Mouse (Mus musculus) bone marrow, adult 2 months (tissue): ENCODE results near the gene Hnrnpa3. TPM values are rescaled to one million over a fixed set of nuclear protein-coding genes. Genes with fewer than 3 reads are reported as not detected.
"Not testable (repeated sequence)": the region's sequence is repeated elsewhere in the genome, so short reads cannot be mapped to it uniquely, and the experiment has no call there.

ENCODE experiments used
- H3K27ac ChIP-seq: fragments of 200-500 bp; 2 replicates; pipeline ENCODE4 v1.5.1; 2012; ENCODE audit warnings: low read depth, mild to moderate bottlenecking, control low read depth, inconsistent platforms, low read length; ENCODE audit not compliant: control insufficient read depth, poor library complexity, insufficient read depth
- H3K4me1 ChIP-seq: fragments of 200-500 bp; 2 replicates; pipeline ENCODE4 v1.6.1; 2011; ENCODE audit warnings: low read length; ENCODE audit not compliant: control insufficient read depth, insufficient read depth
- H3K4me3 ChIP-seq: fragments of 200-500 bp; replicated peaks from 2 replicates; pipeline ENCODE3; 2011; ENCODE audit warnings: mild to moderate bottlenecking, low read depth, low read length, control low read depth; ENCODE audit not compliant: control insufficient read depth
- CTCF ChIP-seq: fragments of 200-500 bp; IDR thresholded peaks from 2 replicates; pipeline ENCODE4 v1.5.1; 2011; ENCODE audit warnings: low read length, control low read depth; ENCODE audit not compliant: control insufficient read depth, insufficient read depth
- POLR2A ChIP-seq: fragments of 200-500 bp; IDR thresholded peaks from 2 replicates; pipeline ENCODE4 v1.6.1; 2011; ENCODE audit warnings: low read depth, mild to moderate bottlenecking, control low read depth, low read length, borderline replicate concordance; ENCODE audit not compliant: control insufficient read depth
- WGBS: fragments of 180-500 bp; shearing (Covaris S2); methylation state at CpG from one replicate; pipeline ENCODE4 v1.1.7; 2018; 5-methylcytosine and 5-hydroxymethylcytosine counted together
- polyA plus RNA-seq: library from polyadenylated mRNA; stranded (reverse); fragments of >200 nt; gene quantifications from 2 replicates; pipeline ENCODE4 v1.2.4, GENCODE M21; 2011; ENCODE audit warnings: low replicate concordance; ENCODE audit not compliant: missing spikeins, insufficient read depth, insufficient read length

Gene Hnrnpa3
- polyA plus RNA-seq, 1 experiment, result 408 TPM

GRCm38 (mm10) chr2:75689482-75690158 is 30.6 kb downstream of the Hnrnpa3 start:
- H3K4me1 ChIP-seq, result peaks cover 4% of the 10 kb centered on the region; the same call in 1 of the 2 replicates
- H3K4me3 ChIP-seq, result no peak overlapping the region
- WGBS, result 79% methylated on average over 10 of the region's 10 CpGs
- TF ChIP-seq CTCF, result no peak
- no peak for TF ChIP-seq POLR2A
- peak overlapping the region; percentile 24; the same call in 1 of the 2 replicates for H3K27ac ChIP-seq

GRCm38 (mm10) chr2:75690656-75691055 is 31.6 kb downstream of the Hnrnpa3 start:
- no peak overlapping the region for H3K4me3 ChIP-seq
- WGBS, result 74% methylated on average over 4 of the region's 4 CpGs
- H3K4me1 ChIP-seq, result peaks cover 4% of the 10 kb centered on the region; the same call in 1 of the 2 replicates
- TF ChIP-seq CTCF (no peak), POLR2A (no peak)
- no peak overlapping the region for H3K27ac ChIP-seq

- Histone ChIP-seq H3K27ac (no peak overlapping the region), H3K4me1 (peaks cover 3% of the 10 kb centered on the region; the same call in 1 of the 2 replicates), H3K4me3 (no peak overlapping the region)
- TF ChIP-seq POLR2A (no peak), CTCF (no peak)
- WGBS, result 84% methylated on average over 8 of the region's 8 CpGs
Observed at GRCm38 (mm10) chr2:75691316-75691715, 32.3 kb downstream of the Hnrnpa3 start.

- H3K4me1 ChIP-seq, result peaks cover 6% of the 10 kb centered on the region; the same call in 1 of the 2 replicates
- no peak overlapping the region for H3K4me3 ChIP-seq
- no peak overlapping the region for H3K27ac ChIP-seq
- TF ChIP-seq POLR2A (no peak), CTCF (no peak)
- 90% methylated on average over 6 of the region's 6 CpGs for WGBS
Observed at GRCm38 (mm10) chr2:75692369-75692768, 33.3 kb downstream of the Hnrnpa3 start.

GRCm38 (mm10) chr2:75694926-75695325 is 35.9 kb downstream of the Hnrnpa3 start:
- 82% methylated on average over 3 of the region's 3 CpGs for WGBS
- H3K4me3 ChIP-seq, H3K4me1 ChIP-seq, H3K27ac ChIP-seq: not testable (repeated sequence)

GRCm38 (mm10) chr2:75695676-75696350 is 36.8 kb downstream of the Hnrnpa3 start:
- WGBS, result 64% methylated on average over 9 of the region's 9 CpGs
- H3K27ac ChIP-seq, result no peak overlapping the region
- H3K4me1 ChIP-seq, result peaks cover 9% of the 10 kb centered on the region
- no peak overlapping the region for H3K4me3 ChIP-seq
- TF ChIP-seq CTCF, result no peak
- no peak for TF ChIP-seq POLR2A

GRCm38 (mm10) chr2:75696371-75696770 is 37.3 kb downstream of the Hnrnpa3 start:
- WGBS, result 39% methylated on average over 5 of the region's 5 CpGs
- peaks cover 9% of the 10 kb centered on the region for H3K4me1 ChIP-seq
- TF ChIP-seq CTCF (no peak), POLR2A (no peak)
- H3K27ac ChIP-seq, result no peak overlapping the region
- no peak overlapping the region for H3K4me3 ChIP-seq

GRCm38 (mm10) chr2:75697222-75697621 is 38.2 kb downstream of the Hnrnpa3 start:
- Histone ChIP-seq H3K27ac (no peak overlapping the region), H3K4me1 (peaks cover 9% of the 10 kb centered on the region), H3K4me3 (no peak overlapping the region)
- WGBS, result 81% methylated on average over 3 of the region's 3 CpGs
- TF ChIP-seq CTCF (no peak), POLR2A (no peak)
